Mouse (Mus musculus): ENCODE measurements at regions not wholly inside any gene's neighbourhood (a gene's known extent, or its start where the extent isn't known, plus 50 kb on each side); places are given as distances from the start of the nearest gene placed in this dataset.

GRCm38 (mm10) chr5:126971981-126972380, 269.6 kb upstream of the Tmem132c start:
- TF ChIP-seq TAL1 (IDR thresholded peaks at IDR 0.05; ENCODE audit: low read length), result no peak
- no peak for TF ChIP-seq GATA1 (IDR thresholded peaks at IDR 0.05; ENCODE audit: low read length)
